Mouse (Mus musculus) ES-Bruce4 (cell line): ENCODE measurements at regions not wholly inside any gene's neighbourhood (a gene's known extent, or its start where the extent isn't known, plus 50 kb on each side); places are given as distances from the start of the nearest gene placed in this dataset.
A peak's percentile ranks its signal among the peaks of the same experiment; 100 is the strongest.

ENCODE experiments used
- H3K27ac ChIP-seq: 2 replicates; pipeline ENCODE4 v1.5.1; 2012; ENCODE audit warnings: low read length, inconsistent platforms; ENCODE audit not compliant: insufficient read depth
- H3K27me3 ChIP-seq: 2 replicates; pipeline ENCODE4 v1.6.1; 2012; ENCODE audit warnings: mild to moderate bottlenecking, low read length, inconsistent platforms; ENCODE audit not compliant: control insufficient read depth, poor library complexity, insufficient read depth, severe bottlenecking
- H3K36me3 ChIP-seq: 2 replicates; pipeline ENCODE4 v1.6.1; 2012; ENCODE audit warnings: inconsistent platforms, mild to moderate bottlenecking, low read length, moderate library complexity; ENCODE audit not compliant: control insufficient read depth, poor library complexity, insufficient read depth, severe bottlenecking
- H3K4me1 ChIP-seq: one replicate; pipeline ENCODE4 v1.8.1; 2011; ENCODE audit warnings: low read length; ENCODE audit not compliant: control insufficient read depth, insufficient read depth
- H3K4me3 ChIP-seq: 2 replicates; pipeline ENCODE4 v1.5.1; 2011; ENCODE audit warnings: low read depth, mild to moderate bottlenecking, low read length
- H3K9ac ChIP-seq: 2 replicates; pipeline ENCODE4 v1.6.1; 2012; ENCODE audit warnings: low read depth, mild to moderate bottlenecking, inconsistent platforms; ENCODE audit not compliant: poor library complexity, severe bottlenecking
- H3K9me3 ChIP-seq: replicated peaks from 2 replicates; pipeline ENCODE4 v1.6.1; 2012; ENCODE audit warnings: mild to moderate bottlenecking, low read length, inconsistent platforms; ENCODE audit not compliant: control insufficient read depth, poor library complexity, insufficient read depth, severe bottlenecking
- CTCF ChIP-seq: IDR thresholded peaks from one replicate; pipeline ENCODE4 v1.8.1; 2011; ENCODE audit warnings: low read depth, low read length
- EP300 ChIP-seq: IDR thresholded peaks from 2 replicates; pipeline ENCODE4 v1.6.1; 2011; ENCODE audit warnings: low read depth, low read length; ENCODE audit not compliant: insufficient read depth
- POLR2A ChIP-seq: IDR thresholded peaks from one replicate; pipeline ENCODE4 v1.8.1; 2011; ENCODE audit warnings: low read length; ENCODE audit not compliant: insufficient read depth

DNA sequence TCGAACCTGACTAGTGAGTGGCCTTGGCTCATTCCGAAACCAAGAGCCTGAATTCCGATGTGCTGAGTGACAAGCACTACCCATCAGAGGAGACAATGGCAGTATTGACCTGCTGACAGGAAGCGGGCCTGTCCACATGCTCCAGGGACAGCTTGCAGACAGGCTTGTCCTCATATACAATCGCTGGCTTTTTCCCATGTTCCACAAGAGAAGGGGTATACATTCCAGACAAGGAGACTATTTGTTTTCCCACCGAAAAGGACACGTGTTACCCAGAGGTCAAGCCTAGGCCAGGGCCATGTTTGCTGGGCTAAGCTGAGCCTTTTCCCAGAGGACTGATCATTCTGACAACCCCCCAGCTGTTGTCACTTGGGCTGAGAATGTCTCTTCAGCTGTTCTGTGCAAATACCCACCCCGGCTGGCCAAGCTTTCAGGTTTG, 77.5 kb upstream of the Spon1 start:
- no peak overlapping the region for H3K4me3 ChIP-seq
- H3K27ac ChIP-seq, result no peak overlapping the region
- no peaks in the 10 kb centered on the region for H3K9me3 ChIP-seq
- H3K27me3 ChIP-seq, result no peaks in the 10 kb centered on the region
- H3K9ac ChIP-seq, result no peak overlapping the region
- no peaks in the 10 kb centered on the region for H3K36me3 ChIP-seq
- H3K4me1 ChIP-seq, result no peaks in the 10 kb centered on the region
- TF ChIP-seq POLR2A, result no peak
- TF ChIP-seq CTCF, result no peak
- TF ChIP-seq EP300, result no peak

DNA sequence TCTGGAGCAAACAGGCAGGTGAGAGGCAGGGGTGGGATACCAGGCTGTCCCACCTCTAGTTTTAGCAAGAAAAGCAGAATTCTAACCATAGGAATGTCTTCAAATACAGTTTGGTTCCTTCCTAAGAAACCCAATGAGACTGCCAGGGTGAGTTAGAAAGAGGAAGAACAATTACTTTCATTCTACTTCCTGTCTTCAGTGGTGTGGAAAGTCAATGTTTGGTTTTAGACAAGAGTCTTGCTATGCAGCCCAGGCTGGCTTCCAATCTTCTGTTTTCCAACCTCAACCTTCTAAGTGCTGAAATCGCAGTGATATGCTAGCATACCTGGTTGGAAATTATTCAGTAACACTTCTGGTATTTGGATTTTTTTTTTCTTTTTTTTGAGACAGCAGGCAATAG, 77.1 kb upstream of the Spon1 start:
- Histone ChIP-seq H3K27me3 (no peaks in the 10 kb centered on the region), H3K9ac (no peak overlapping the region), H3K36me3 (no peaks in the 10 kb centered on the region), H3K4me3 (no peak overlapping the region), H3K4me1 (no peaks in the 10 kb centered on the region), H3K27ac (no peak overlapping the region), H3K9me3 (no peaks in the 10 kb centered on the region)
- TF ChIP-seq CTCF, result no peak
- no peak for TF ChIP-seq EP300
- TF ChIP-seq POLR2A, result no peak

DNA sequence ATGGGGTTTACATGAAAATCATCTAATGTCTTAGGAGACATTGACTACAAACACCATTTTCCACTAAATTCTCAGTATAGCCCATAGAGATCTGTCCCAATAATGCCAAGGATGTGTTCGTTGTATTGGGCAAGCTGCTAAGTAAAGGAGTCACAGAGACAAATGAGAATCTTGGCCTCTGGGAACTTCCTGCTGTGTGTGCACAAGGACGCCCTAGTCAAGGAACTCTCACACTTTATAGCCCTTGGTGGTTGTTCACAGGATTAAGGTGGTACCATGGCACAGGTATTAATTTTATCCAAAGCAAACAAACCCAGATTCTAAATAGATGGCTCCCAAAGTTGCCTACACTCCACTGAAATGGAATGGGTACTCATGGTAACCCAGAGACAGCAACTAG, 76.7 kb upstream of the Spon1 start:
- TF ChIP-seq POLR2A (no peak), EP300 (no peak), CTCF (no peak)
- H3K9me3 ChIP-seq, result no peaks in the 10 kb centered on the region
- no peak overlapping the region for H3K9ac ChIP-seq
- no peak overlapping the region for H3K27ac ChIP-seq
- no peaks in the 10 kb centered on the region for H3K27me3 ChIP-seq
- H3K4me3 ChIP-seq, result no peak overlapping the region
- H3K4me1 ChIP-seq, result no peaks in the 10 kb centered on the region
- H3K36me3 ChIP-seq, result no peaks in the 10 kb centered on the region

DNA sequence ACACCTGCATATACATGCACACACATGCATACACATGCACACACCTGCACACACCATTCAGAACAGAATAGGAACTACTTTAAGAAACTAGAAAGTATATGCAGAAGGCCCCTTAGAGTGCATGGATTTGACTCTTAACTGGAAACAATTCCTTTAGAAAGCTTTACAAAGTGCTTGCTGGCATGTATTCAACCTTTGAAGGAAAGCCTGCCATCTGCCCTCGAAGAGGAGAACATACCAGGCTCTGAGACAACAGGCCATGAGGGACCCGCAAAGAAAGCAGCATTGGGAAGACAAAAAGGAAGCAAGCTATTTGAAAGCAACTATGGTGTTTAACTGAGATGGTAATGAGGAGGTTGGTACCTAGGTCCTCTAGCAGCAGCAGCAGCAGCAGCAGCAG, 74.0 kb upstream of the Spon1 start:
- Histone ChIP-seq H3K27me3 (no peaks in the 10 kb centered on the region), H3K4me3 (no peak overlapping the region), H3K4me1 (no peaks in the 10 kb centered on the region), H3K9ac (no peak overlapping the region), H3K9me3 (no peaks in the 10 kb centered on the region), H3K27ac (no peak overlapping the region), H3K36me3 (no peaks in the 10 kb centered on the region)
- TF ChIP-seq EP300 (no peak), CTCF (no peak), POLR2A (no peak)

DNA sequence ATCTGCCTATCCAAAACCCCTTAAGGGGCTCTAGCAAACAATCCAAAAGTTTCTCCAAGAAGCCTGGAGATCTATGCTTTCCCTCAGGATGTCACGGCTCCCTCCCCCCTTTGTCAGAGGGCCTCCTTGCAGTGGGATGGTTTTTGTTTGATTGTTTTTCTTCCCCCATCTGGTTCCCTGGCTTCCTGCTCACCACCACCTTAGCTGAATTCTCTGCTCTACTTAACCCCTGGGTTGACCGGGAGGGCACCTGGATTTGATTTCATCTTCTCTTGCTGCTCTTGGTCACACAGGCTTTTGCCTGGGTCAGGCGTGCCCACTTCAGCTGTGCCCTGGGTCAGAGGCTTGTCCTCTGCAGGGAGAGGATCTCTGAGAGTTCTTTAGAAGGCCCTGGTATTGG, 72.3 kb upstream of the Spon1 start:
- Histone ChIP-seq H3K27me3 (no peaks in the 10 kb centered on the region), H3K4me1 (no peaks in the 10 kb centered on the region), H3K9ac (no peak overlapping the region), H3K9me3 (no peaks in the 10 kb centered on the region), H3K4me3 (no peak overlapping the region), H3K36me3 (no peaks in the 10 kb centered on the region), H3K27ac (no peak overlapping the region)
- TF ChIP-seq EP300, result no peak
- TF ChIP-seq POLR2A, result no peak
- no peak for TF ChIP-seq CTCF

DNA sequence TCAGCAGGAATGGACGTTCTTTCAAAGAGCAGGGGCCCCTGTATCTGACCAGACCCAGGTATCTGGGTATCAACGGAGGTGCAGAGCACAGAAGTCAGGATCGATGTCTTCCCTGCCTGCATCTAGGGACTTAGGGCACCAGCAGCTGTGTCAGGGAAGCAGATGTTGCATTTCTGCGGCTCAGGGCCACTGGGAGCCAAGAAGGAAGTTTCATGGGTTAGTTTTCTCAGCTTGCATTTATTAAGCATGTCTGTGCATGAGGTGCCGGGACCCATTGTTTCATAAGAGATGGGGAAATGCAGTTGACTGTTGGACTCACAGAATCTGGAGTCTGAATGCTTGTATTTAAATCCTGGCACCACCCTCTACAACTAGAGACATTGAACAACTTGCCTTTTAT, 71.3 kb upstream of the Spon1 start:
- no peaks in the 10 kb centered on the region for H3K9me3 ChIP-seq
- H3K27ac ChIP-seq, result no peak overlapping the region
- no peaks in the 10 kb centered on the region for H3K36me3 ChIP-seq
- no peak overlapping the region for H3K4me3 ChIP-seq
- no peaks in the 10 kb centered on the region for H3K27me3 ChIP-seq
- TF ChIP-seq CTCF, result no peak
- no peak for TF ChIP-seq EP300
- no peak for TF ChIP-seq POLR2A
- H3K9ac ChIP-seq, result no peak overlapping the region
- H3K4me1 ChIP-seq, result no peaks in the 10 kb centered on the region

DNA sequence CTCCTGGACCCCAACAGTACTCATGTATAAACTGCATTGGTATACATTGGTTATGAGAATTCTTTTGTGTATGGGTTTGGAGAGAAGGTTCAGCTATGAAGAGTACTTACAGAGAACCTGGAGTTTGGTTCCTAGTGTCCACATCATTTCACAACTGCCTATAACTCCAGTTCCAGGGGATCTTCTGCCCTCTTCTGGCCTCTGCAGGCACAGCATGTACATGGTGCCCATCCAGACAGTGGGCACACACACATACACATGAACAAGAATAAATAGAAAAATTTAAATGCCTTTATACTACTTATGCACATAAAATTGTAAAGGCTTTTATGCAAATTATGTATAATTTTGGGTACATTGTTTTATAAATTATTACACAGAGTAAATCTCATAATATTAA, 59.9 kb upstream of the Spon1 start:
- H3K4me3 ChIP-seq, result no peak overlapping the region
- H3K9ac ChIP-seq, result no peak overlapping the region
- no peaks in the 10 kb centered on the region for H3K9me3 ChIP-seq
- no peaks in the 10 kb centered on the region for H3K4me1 ChIP-seq
- TF ChIP-seq POLR2A, result no peak
- TF ChIP-seq CTCF, result peak; percentile 74
- H3K27ac ChIP-seq, result no peak overlapping the region
- no peaks in the 10 kb centered on the region for H3K27me3 ChIP-seq
- no peaks in the 10 kb centered on the region for H3K36me3 ChIP-seq
